Mouse (Mus musculus) gonadal fat pad, adult 2 months (tissue): Measurements from ENCODE around the gene Lpp. TPM values are rescaled to one million over a fixed set of nuclear protein-coding genes. Genes with fewer than 3 reads are reported as not detected.

Experiments
- DNase-seq: peaks from one replicate; pipeline ENCODE4 v3.0.0-alpha.2; 2012; ENCODE audit warnings: low read depth
- polyA plus RNA-seq: library from polyadenylated mRNA; depleted of rRNA; stranded (reverse); fragments of >200 nt; gene quantifications from 2 replicates; pipeline ENCODE4 v1.2.3, GENCODE M21; 2012

Gene Lpp
- polyA plus RNA-seq, 1 experiment = 16.0 TPM

DNA sequence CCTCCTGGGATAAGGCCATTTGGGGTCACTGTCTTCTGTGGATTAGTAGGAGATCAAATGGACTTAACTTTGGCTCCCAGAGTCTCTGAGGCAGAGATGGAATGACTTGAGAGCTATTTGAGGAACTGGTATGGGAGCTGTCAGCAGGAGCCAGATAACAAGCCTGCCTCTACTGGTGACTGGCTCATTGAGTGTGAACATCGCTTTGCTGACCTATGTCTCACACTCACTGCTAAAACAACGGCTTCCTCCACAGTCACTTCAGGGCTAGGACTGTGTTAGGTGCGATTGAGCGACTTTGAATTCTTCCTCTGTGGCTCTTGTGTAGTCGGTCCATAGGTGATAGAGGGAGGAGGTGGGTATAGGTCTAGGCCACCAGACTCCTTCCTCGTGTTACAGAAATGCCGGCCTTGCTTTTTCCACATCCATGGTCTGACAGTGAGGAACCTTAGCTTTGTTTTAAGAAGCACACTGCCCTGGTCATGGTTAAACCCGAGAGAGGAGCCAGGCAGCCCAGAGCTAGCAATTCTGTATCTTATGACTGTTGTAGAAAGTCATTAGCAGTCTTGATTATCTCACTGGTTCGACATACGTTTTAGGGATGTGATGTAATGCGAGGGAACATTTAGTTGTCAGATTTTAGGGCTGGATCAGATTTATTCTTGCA lies 108.5 kb downstream of the Lpp start:
- DNase-seq = no peak

DNA sequence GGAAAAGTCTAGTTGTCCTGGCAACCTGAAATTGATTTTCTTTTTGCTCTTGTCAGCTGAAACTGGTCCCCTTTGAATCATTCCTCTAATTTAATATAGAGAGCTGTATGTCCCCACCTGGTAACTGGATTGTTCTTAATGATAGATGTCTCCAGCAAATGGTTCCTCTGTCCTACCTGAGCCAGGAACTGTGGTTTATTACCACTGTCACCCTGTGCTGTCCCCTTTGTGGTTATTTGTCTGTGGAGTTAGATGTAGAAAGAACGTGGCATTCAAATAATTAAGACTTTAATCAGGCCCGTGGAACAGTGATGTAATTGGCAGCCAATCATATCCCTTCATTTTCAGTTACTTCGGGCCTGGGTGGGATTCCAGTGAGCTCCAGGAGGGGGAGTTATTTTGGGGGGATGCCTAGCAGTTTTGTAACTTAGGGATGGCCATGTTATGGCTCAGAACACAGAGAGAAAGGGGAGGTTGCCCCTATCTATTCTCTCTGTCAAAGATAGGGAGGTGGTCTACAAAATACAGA lies 109.1 kb downstream of the Lpp start:
- no peak for DNase-seq

GRCm38 (mm10) chr16:24504838-24505605 lies 111.7 kb downstream of the Lpp start:
- DNase-seq = no peak

DNA sequence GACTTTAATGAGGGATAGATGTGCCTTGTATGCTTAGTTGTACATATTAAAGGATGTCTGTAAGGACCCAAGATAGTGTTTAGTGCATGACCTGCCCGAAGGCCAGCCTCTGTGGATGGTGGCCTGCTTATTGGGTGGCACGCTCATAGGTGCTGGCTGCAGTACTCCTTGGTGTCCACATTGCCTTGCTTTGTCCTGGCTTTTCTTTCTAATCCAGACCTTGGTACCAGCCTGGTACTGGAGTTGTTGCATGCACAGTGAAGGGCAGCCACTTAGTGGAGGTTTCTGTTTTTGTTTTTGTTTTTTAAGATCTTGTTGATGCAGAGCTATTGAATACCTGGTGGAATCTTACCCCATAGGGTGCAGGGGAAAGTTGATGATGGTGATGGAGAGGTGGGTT lies 112.9 kb downstream of the Lpp start:
- DNase-seq = no peak

GRCm38 (mm10) chr16:24506740-24507139 lies 113.4 kb downstream of the Lpp start:
- DNase-seq = no peak

- no peak for DNase-seq
Measured at GRCm38 (mm10) chr16:24507927-24508540, 114.7 kb downstream of the Lpp start.

DNA sequence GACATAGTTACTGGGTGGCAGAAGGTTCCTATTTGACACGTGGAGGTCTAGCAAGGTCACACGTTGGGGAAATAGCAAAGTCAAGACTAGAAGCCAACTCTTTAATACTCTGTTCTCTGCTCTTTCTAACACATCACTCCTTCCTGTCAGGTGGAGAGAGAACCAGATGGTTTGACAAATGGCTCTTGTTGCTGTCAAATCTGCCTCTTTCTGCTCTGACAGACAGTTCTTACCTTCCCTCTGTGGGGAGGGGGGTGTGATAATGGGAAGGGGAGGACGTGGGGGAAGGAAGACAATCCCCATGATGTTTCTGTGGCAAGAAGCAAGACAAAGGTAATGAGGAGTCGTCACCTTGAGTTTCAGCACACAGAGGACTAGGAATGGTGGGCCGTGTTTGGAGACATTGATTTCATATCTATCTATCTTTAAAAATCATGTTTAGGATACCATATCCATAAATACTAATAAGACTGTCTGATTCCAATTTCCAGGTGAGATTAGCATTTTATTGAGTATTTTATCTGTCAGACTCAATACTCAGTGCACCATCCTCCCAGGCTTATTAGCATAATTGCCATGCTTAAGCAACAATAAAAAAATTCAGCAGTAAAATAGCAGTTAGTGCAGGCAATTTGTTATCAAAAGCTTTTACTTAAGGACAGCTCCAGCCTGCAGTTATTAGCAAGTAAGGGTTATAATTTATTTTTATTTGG lies 115.9 kb downstream of the Lpp start:
- DNase-seq = no peak

GRCm38 (mm10) chr16:24509813-24510166 lies 116.5 kb downstream of the Lpp start:
- DNase-seq = no peak

GRCm38 (mm10) chr16:24513228-24513627 lies 119.9 kb downstream of the Lpp start:
- no peak for DNase-seq

- no peak for DNase-seq
Measured at GRCm38 (mm10) chr16:24514802-24515727, 121.8 kb downstream of the Lpp start.

GRCm38 (mm10) chr16:24516993-24517392 lies 123.7 kb downstream of the Lpp start:
- no peak for DNase-seq

DNA sequence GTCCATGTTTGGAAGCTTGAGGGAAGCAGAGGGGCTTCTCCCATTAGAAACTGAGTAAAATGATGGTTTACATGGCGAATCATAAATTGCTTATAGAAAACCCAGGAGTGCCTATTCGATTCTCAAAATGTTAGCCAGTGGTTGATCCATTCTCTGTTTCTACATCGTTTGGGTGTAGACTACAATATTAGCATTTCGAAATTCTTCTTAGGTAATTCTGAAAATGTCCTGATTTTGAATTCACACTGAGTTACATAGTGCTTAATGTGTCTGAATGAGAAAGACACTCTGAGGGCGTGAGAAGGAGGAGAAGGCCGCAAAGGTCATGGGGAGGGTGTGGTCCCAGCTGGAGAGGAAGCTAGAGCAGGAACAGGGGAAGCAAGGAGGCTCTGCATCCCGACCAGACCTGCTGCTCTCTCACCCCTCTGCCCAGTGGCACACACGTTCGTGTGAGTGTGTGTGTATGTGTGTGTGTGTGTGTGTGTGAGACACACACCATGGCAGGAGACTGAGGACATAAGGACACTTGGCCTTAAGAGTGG lies 124.3 kb downstream of the Lpp start:
- no peak for DNase-seq

DNA sequence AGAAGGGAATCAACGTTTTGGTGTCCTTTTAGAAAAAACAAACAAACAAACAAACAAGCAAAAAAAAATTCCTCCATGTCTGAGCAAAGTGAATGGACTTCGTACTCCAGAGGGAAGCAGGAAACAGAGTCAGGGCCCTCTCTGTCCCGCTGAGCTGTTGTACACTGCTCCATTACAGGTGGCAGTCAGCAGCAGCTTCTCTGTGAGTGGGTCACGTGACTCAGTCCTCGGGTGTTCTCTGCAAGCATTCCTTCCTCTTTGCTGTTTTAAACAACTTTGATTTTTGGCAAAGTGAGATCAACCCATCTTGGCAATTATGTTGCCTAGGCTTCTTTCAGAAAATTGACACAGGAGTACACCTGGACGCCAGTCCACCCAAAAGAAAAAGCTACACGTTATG lies 125.5 kb downstream of the Lpp start:
- no peak for DNase-seq

GRCm38 (mm10) chr16:24527219-24527618 lies 133.9 kb downstream of the Lpp start:
- DNase-seq = no peak

GRCm38 (mm10) chr16:24531681-24532080 lies 138.4 kb downstream of the Lpp start:
- DNase-seq = no peak

DNA sequence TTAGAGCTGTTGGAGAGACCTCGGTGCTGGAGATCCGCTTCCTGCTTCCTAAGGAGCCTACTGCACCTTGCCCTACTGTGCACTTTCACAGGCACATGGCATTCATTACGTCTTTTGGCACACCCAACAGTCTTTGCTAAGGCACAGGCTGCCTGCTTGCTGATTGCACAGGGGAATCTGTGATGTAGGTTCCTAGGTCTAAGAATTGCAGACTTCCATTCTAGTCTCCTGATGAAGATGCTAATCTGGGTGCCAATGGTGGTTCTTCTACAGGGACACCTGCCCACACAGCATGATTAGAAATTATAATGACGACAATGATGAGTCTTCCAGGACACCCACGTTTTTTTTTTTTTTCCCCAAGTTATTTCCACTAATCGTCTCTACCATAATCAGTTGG lies 141.9 kb downstream of the Lpp start:
- no peak for DNase-seq

DNA sequence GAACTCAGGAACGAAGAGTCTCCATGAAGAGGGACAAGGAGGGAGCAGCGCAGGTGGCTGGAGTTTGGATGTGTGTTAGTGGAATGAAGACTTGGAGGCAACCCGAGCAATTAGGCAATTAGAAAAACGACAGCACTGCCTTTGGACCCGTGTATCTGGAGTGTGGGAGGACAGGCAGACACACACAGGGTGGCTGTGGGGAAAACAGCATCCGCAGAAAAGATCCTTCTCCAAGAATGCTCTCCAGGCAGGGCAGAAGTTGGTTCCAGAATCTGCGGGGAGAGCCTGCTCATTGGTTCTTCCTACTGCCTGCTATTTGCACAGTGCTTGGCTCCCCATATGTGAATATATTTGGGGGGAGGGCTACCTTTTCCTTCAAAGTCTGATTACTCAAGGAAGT lies 143.0 kb downstream of the Lpp start:
- no peak for DNase-seq

DNA sequence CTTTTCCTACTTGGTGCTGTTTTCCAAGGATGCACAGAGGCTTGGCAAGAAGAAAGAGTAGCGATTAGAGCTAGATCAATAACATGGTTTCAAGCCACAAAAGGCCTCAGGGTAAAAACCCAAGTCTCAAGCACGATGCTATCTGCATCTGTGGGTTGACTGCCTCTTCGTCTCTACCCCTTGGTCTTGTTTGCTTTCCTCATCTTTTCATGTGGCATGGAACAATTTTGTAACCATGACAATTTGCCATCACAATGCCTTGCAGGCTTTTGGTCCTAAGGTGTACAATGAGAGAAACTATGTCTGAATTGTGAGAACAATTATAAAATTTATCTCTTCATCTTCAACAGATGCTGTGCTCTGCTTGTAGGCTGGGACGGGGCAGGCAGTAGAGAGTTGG lies 145.7 kb downstream of the Lpp start:
- DNase-seq = no peak

- no peak for DNase-seq
Measured at GRCm38 (mm10) chr16:24542864-24543263, 149.6 kb downstream of the Lpp start.

DNA sequence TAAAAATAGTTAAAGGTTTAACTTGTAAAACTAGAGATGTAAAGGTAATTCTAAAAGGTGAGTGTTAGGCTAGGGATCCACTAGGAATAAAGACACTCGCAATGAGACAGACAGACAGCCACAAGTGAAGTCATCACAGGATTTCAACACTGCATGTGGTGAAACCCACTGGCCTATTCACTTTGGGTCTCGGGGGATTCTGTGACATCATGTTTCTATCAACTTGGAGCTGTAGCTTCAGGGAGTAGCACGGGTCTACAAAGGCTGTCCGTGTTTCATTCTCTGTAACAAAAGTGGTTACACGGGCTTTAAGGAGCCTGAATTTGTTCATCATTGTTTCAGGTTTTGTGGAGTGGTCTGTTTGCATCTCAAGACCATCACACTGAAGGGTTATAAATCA lies 152.1 kb downstream of the Lpp start:
- DNase-seq = no peak

- DNase-seq = no peak
Measured at GRCm38 (mm10) chr16:24558458-24558857, 165.2 kb downstream of the Lpp start.
